Mouse (Mus musculus): ENCODE results near the gene Uchl5.

The Uchl5 gene

GRCm38 (mm10) chr1:143788584-143789227 lies 11.6 kb downstream of the Uchl5 start:
- no peak for DNase-seq (ENCODE audit: low spot score in 2 of 2)

DNA sequence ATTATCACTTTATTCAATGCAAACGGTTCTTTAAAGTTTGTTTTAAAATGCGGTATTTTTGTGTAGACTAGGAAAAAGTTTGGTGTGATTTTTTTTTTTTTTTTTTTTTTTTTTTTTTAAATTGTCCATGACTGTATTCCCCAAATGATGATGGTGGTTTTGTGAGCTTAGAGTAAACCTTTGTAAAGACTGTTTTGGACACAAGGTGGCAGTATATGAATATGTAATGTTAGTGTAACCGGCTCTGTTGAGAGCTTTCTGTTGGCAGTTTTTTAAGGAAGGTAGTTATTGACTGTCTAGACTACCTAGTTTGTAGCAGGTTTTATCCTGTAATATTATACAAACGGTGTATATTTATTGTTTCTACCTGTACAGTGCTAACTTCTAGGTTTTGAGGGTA lies 26.5 kb downstream of the Uchl5 start:
- no peak for DNase-seq (ENCODE audit: low spot score in 2 of 2)

DNA sequence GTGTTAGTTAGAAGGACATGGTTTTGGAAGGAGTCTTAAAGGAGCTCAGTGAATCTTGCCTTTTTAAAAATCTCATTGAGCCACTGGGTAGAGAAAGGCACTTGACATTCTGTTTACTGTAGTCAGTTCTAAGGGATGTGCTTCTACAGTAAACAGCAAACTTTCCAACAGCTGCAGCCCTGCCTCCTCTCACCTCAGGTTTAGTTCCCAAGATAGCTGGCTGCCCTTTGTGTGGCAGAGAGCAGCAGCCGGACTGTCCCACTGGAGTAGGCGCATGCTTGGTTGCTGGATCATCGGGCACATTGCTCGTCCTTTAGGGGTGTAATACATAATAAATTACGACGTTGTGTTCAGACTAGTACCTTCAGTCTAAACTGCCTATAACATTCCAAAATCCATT lies 32.0 kb downstream of the Uchl5 start:
- no peak for DNase-seq (ENCODE audit: low spot score in 2 of 2)

DNA sequence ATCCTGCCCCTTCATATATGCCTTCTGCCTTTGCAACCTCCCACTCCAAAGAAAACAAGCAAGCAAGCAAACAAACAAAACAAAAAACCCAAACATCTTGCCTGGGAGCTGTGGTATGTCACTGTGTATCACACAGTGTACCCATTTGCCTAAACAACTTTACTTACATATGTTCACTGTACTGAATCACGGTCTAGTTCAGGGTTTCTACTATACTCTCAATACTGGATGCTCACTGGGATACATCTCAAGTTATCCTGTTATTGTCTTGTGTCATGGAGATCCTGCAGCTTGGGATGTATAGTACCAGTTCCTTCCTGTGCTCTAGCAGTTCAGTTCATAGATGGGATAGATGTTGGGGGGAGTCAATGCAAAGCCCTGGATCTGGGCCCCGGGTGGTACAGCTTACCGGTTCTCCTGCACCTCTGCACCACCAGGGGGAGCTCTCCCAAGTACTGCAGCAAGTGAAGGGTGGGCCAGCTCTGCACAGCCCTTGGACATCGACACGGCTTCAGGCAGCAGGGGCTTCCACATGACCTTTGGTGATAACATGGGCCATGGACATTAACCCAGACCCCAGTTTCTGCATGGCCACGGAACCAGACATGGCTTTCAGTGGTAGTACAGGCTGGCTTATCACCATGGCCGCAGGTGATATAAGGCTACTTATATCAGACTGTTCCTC lies 36.7 kb downstream of the Uchl5 start:
- DNase-seq (ENCODE audit: low spot score in 2 of 2): peak; percentile 24 to 46

GRCm38 (mm10) chr1:143820096-143820877 lies 43.2 kb downstream of the Uchl5 start:
- DNase-seq (ENCODE audit: low spot score in 2 of 2): no peak

GRCm38 (mm10) chr1:143822677-143823076 lies 45.6 kb downstream of the Uchl5 start:
- no peak for DNase-seq (ENCODE audit: low spot score in 2 of 2)

GRCm38 (mm10) chr1:143830713-143831112 lies 53.6 kb downstream of the Uchl5 start:
- peak; percentile 20 to 57 for DNase-seq (ENCODE audit: low spot score in 2 of 2)

- DNase-seq (ENCODE audit: low spot score in 2 of 2): no peak
These were observed 59.5 kb downstream of the Uchl5 start for GRCm38 (mm10) chr1:143836363-143837182.

GRCm38 (mm10) chr1:143837681-143838080 lies 60.6 kb downstream of the Uchl5 start:
- no peak for DNase-seq (ENCODE audit: low spot score in 2 of 2)

DNA sequence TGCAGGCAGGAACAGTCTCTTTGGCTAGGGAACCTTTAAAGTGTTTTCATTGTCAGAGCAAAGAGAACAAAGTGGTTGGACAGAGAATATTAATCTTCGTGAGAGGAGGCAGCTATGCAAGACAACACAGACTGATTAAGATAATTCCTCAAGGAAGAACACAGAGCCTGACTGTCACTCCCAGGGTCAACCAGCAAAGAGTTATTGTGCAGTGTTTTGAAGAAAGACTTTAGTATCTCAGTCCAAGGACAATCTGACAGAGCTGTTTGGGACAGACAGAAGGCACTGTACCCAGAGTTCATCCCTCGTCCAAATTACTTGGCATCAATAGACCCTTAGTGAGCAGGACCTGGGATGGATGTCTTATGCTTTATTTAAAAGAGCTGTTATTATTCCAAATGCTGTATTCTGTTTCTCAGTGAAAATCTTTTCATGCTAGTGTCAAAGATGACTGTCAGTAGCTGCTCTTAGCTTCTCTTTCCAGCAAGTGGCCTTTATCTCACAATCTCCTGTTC lies 61.9 kb downstream of the Uchl5 start:
- DNase-seq (ENCODE audit: low spot score in 2 of 2): no peak

GRCm38 (mm10) chr1:143852329-143852728 lies 75.3 kb downstream of the Uchl5 start:
- no peak for DNase-seq (ENCODE audit: low spot score in 2 of 2)

DNA sequence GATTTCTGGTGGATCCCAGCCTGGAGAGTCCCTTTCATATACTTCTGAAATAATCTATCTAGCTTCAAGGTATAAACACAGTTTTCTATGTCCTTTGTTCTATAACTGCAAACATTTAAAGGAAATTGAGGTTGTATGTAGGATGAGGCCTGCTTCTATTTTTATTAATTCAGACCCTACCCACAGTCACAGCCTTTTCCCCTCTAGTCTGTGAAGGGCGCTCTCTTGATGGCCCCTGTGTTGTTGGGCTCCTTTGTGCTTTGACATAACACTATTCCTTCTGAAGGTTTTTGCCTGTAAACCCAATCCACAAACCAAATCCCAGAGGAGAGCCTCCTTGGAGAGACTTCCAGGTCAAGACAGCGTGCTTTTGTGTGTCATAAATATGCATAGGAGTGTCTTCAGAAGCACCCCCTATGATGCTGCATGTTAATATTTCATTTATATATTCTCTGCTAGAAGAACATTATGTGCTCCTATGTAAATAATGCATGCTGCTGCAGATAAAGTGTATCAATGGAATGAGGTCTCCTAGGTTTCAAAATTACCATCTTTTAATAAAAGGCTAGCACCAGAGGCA lies 75.8 kb downstream of the Uchl5 start:
- no peak for DNase-seq (ENCODE audit: low spot score in 2 of 2)

DNA sequence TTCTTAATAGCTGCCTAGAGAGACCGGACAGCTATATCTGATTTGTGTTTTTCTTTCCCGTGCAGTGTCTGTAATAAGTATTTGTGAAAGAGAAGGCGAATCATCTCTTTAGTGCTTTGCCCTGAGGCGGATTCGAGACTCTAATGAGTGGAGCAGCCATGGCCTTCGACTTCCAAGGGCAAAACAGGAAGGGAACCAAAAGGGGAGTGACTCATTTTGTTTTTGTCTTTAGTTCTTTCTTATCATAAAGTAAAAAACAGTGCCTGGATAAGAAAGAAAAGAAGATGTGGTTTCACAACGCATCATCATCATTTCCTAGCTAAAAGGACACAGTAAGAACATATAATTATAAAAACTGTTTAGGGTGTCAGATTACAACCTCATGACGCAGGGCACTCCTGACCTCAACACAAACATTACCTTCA lies 76.6 kb downstream of the Uchl5 start:
- no peak for DNase-seq (ENCODE audit: low spot score in 2 of 2)

GRCm38 (mm10) chr1:143855706-143856105 lies 78.6 kb downstream of the Uchl5 start:
- DNase-seq (ENCODE audit: low spot score in 2 of 2): no peak
